In genomic region chr11:97403614-97404183, GRCm38 (mm10) we compare ENCODE assay signal across 9 mouse cellular contexts. TPM values are rescaled to one million over a fixed set of nuclear protein-coding genes. Genes with fewer than 3 reads are reported as not detected.
DNase-seq lines count a peak whose midpoint lies in the region; ATAC-seq and TF ChIP-seq lines count a peak whose summit lies in the region.
"Had no signal": no experiment of that assay in that cellular context is flagged by ENCODE, and none has a peak within 500 bp of the region (broad histone marks: within the 10 kb centered on the region; RNA-seq: fewer than 3 reads in every experiment).

No protein-coding gene starts in this region.

- 30% methylated on average over 8 of the region's 8 CpGs for WGBS in cerebellum, adult 2 months
- 42% methylated on average over 8 of the region's 8 CpGs for WGBS in neural tube, embryonic 11.5 days
- WGBS in liver, embryonic 14.5 days (ENCODE audit: insufficient replicate concordance), result 45% methylated on average over 8 of the region's 8 CpGs

- TF ChIP-seq POLR2A in cerebellum, adult 2 months (IDR thresholded peaks at IDR 0.05; ENCODE audit: borderline replicate concordance, insufficient read depth, low read length), result no peak

- H3K27me3 ChIP-seq in cerebellum, adult 2 months (ENCODE audit: control insufficient read depth, insufficient read depth, low read length), result no peaks in the 10 kb centered on the region
- peaks cover 9% of the 10 kb centered on the region for H3K27me3 ChIP-seq in neural tube, embryonic 11.5 days (ENCODE audit: control insufficient read depth, insufficient read depth, low read length)
- peaks cover 16% of the 10 kb centered on the region for H3K27me3 ChIP-seq in liver, embryonic 14.5 days (ENCODE audit: control insufficient read depth, insufficient read depth, low read length)

- peak overlapping the region; percentile 38 for H3K4me3 ChIP-seq in cerebellum, adult 2 months (replicated peaks; ENCODE audit: insufficient read depth, low read depth, low read length)
- peak overlapping the region; percentile 51 for H3K4me3 ChIP-seq in neural tube, embryonic 11.5 days (ENCODE audit: low read depth, low read length)
- no peak overlapping the region for H3K4me3 ChIP-seq in liver, embryonic 14.5 days (ENCODE audit: insufficient read depth in 1 of 2, low read depth in 2 of 2, low read length in 2 of 2)

- H3K9ac ChIP-seq in neural tube, embryonic 11.5 days (ENCODE audit: low read length), result peak overlapping the region; percentile 64; the same call in 1 of the 2 replicates
- no peak overlapping the region for H3K9ac ChIP-seq in liver, embryonic 14.5 days (replicated peaks)

- peak overlapping the region; percentile 38; the same call in 1 of the 2 replicates for H3K27ac ChIP-seq in cerebellum, adult 2 months (ENCODE audit: insufficient read depth, low read length)
- H3K27ac ChIP-seq in neural tube, embryonic 11.5 days (ENCODE audit: low read depth, low read length), result 0 out of 2 replicates have a peak overlapping the region, but pooled peaks have one; percentile 39
- no peak overlapping the region for H3K27ac ChIP-seq in liver, embryonic 14.5 days

- H3K9me3 ChIP-seq in neural tube, embryonic 11.5 days (ENCODE audit: control insufficient read depth, low read length), result no peaks in the 10 kb centered on the region
- no peaks in the 10 kb centered on the region for H3K9me3 ChIP-seq in liver, embryonic 14.5 days (ENCODE audit: control insufficient read depth, low read length)

- H3K4me1 ChIP-seq in cerebellum, adult 2 months (ENCODE audit: control insufficient read depth, insufficient read depth, low read length), result peaks cover 48% of the 10 kb centered on the region
- peaks cover 25% of the 10 kb centered on the region for H3K4me1 ChIP-seq in neural tube, embryonic 11.5 days (ENCODE audit: control insufficient read depth, insufficient read depth, low read length)
- H3K4me1 ChIP-seq in liver, embryonic 14.5 days (replicated peaks; ENCODE audit: control insufficient read depth in 2 of 2, insufficient read depth in 2 of 2, low read length in 1 of 2), result peaks cover 5 to 7% of the 10 kb centered on the region in 2 experiments; a peak in 3 of 4 replicates

- no peak for TF ChIP-seq EP300 in liver, embryonic 14.5 days (IDR thresholded peaks at IDR 0.05; ENCODE audit: low read depth)

- H3K4me2 ChIP-seq in neural tube, embryonic 11.5 days (ENCODE audit: low read depth), result peak overlapping the region; percentile 98
- H3K4me2 ChIP-seq in liver, embryonic 14.5 days (ENCODE audit: low read depth), result peak overlapping the region; percentile 70

- H3K36me3 ChIP-seq in neural tube, embryonic 11.5 days (ENCODE audit: control insufficient read depth, insufficient read depth, low read length), result no peaks in the 10 kb centered on the region
- no peaks in the 10 kb centered on the region for H3K36me3 ChIP-seq in liver, embryonic 14.5 days (replicated peaks; ENCODE audit: control insufficient read depth, insufficient read depth, low read depth)

- no peak for TF ChIP-seq CTCF in cerebellum, adult 2 months (IDR thresholded peaks at IDR 0.05; ENCODE audit: borderline replicate concordance, insufficient read depth, low read depth, low read length)
- no peak for TF ChIP-seq CTCF in liver, embryonic 14.5 days (IDR thresholded peaks at IDR 0.05; ENCODE audit: low read depth)

- no peak for ATAC-seq in neural tube, embryonic 11.5 days (ENCODE audit: insufficient read depth, low FRiP score, low TSS enrichment)
- no peak for ATAC-seq in liver, embryonic 14.5 days (ENCODE audit: insufficient read depth)

- no peak for DNase-seq in cerebellum, adult 2 months
- no peak for DNase-seq in cerebellum, postnatal 14 days
- DNase-seq in neural tube, embryonic 11.5 days (ENCODE audit: low spot score), result no peak
- no peak for DNase-seq in neural tube, embryonic 10.5 days (ENCODE audit: extremely low spot score, low spot score)
- no peak for DNase-seq in liver, embryonic 14.5 days (ENCODE audit: low read depth in 3 of 3, low spot score in 3 of 3)
- no peak for DNase-seq in right cerebral cortex, adult 2 months (ENCODE audit: low spot score in 2 of 2)
- no peak for DNase-seq in gastrocnemius, postnatal 10 days
- no peak for DNase-seq in left cerebral cortex, adult 18-20 months (ENCODE audit: low spot score in 2 of 2)

RNA-seq across cellular contexts. Expression of gene Arhgap23, which starts 11.6 kb away (rescaled TPM):
- polyA plus RNA-seq in cerebellum, adult 2 months (2012; rRNA removed), result 68.9 and 77.2 TPM in 2 replicates
- 4.1 and 5.2 TPM in 2 replicates for polyA plus RNA-seq in neural tube, embryonic 11.5 days (2014; fragmentation: Nextera tagmentation; extraction: Ambion mirVana)
- polyA plus RNA-seq in liver, embryonic 14.5 days (2012; rRNA removed), result 17.5 and 21.2 TPM in 2 replicates
- polyA plus RNA-seq in liver, embryonic 14.5 days (2014; fragmentation: Nextera tagmentation; extraction: Ambion mirVana), result 7.3 and 7.9 TPM in 2 replicates
- 10 to 100 TPM; 13.5 to 18.9 TPM for total RNA-seq in gastrocnemius, postnatal 10 days (2021)
- 10 to 100 TPM; 66.5 to 75.0 TPM for total RNA-seq in left cerebral cortex, adult 18-20 months (2021)

RNA-seq across cellular contexts. Expression of gene Socs7, which starts 41.3 kb away (rescaled TPM):
- 54.3 and 61.2 TPM in 2 replicates for polyA plus RNA-seq in cerebellum, adult 2 months (2012; rRNA removed)
- 3.1 and 3.2 TPM in 2 replicates for polyA plus RNA-seq in neural tube, embryonic 11.5 days (2014; fragmentation: Nextera tagmentation; extraction: Ambion mirVana)
- 2.1 and 2.4 TPM in 2 replicates for polyA plus RNA-seq in liver, embryonic 14.5 days (2012; rRNA removed)
- 0.38 and 0.53 TPM in 2 replicates for polyA plus RNA-seq in liver, embryonic 14.5 days (2014; fragmentation: Nextera tagmentation; extraction: Ambion mirVana)
- total RNA-seq in gastrocnemius, postnatal 10 days (2021), result 10 to 100 TPM; 33.7 to 34.8 TPM
- total RNA-seq in left cerebral cortex, adult 18-20 months (2021), result 10 to 100 TPM; 80.9 to 92.7 TPM

RNA-seq across cellular contexts. Expression of gene Gpr179, which starts 51.8 kb away (rescaled TPM):
- 0.62 and 0.87 TPM in 2 replicates for polyA plus RNA-seq in cerebellum, adult 2 months (2012; rRNA removed)
- 0.04 and 0.08 TPM in 2 replicates for polyA plus RNA-seq in neural tube, embryonic 11.5 days (2014; fragmentation: Nextera tagmentation; extraction: Ambion mirVana)
- 0.01 TPM in 1 of 2 replicates, not detected in the other for polyA plus RNA-seq in liver, embryonic 14.5 days (2012; rRNA removed)
- polyA plus RNA-seq in liver, embryonic 14.5 days (2014; fragmentation: Nextera tagmentation; extraction: Ambion mirVana), result not detected in 2 replicates
- under 1 TPM; 0.07 to 0.09 TPM for total RNA-seq in gastrocnemius, postnatal 10 days (2021)
- total RNA-seq in left cerebral cortex, adult 18-20 months (2021), result under 1 TPM; 0.09 to 0.12 TPM
- polyA plus RNA-seq: erythroblast, embryonic 14.5 days had no signal

Comparison
In these comparisons a context has a peak if more than half of its experiments do, and no peak if none do; other contexts are left out.
1. H3K4me3 ChIP-seq: peak in cerebellum, adult 2 months (single experiment) and neural tube, embryonic 11.5 days (single experiment); none in liver, embryonic 14.5 days (0 of 2).
2. RNA of gene Socs7, which starts 41.3 kb away (polyA plus RNA-seq): 54.3 to 61.2 TPM in cerebellum, adult 2 months; 3.1 to 3.2 TPM in neural tube, embryonic 11.5 days and 0.38 to 2.4 TPM in liver, embryonic 14.5 days; every median in the first group is over 10 times any median in the second.